Mouse (Mus musculus): ENCODE data around the gene Mtx3. TPM values are rescaled to one million over a fixed set of nuclear protein-coding genes. Genes with fewer than 3 reads are reported as not detected.

Gene Mtx3
- polyA plus RNA-seq, 1 experiment from 2014 or later = 4.0 TPM

DNA sequence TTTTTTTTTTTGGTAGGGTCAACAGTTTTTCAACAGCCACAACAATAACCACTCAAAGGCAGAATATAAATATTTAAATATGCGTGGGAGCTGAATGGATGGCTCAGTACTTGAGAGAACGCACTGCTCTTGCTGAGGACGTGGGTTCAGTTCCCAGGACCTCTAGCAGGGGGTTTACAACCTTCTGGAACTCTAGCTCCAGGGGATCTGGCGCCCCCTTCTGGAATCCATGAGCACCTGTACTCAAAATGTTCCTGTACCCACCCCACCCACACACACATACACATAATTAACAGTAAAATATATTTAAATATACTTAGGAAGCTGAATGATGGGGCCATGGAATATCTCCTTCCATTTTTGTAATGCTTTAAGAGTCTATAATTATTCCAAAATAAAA lies 11.3 kb downstream of the Mtx3 start:
- no peak for ATAC-seq (replicated peaks; ENCODE audit: low FRiP score)
- Histone ChIP-seq H3K9ac (no peak overlapping the region), H3K4me3 (replicated peaks) (no peak overlapping the region), H3K27ac (no peak overlapping the region), H3K9me3 (replicated peaks) (no peaks in the 10 kb centered on the region), H3K4me2 (no peak overlapping the region), H3K36me3 (peaks cover 45% of the 10 kb centered on the region), H3K27me3 (no peaks in the 10 kb centered on the region), H3K4me1 (no peaks in the 10 kb centered on the region)
- 67% methylated on average over 4 of the region's 4 CpGs for WGBS

DNA sequence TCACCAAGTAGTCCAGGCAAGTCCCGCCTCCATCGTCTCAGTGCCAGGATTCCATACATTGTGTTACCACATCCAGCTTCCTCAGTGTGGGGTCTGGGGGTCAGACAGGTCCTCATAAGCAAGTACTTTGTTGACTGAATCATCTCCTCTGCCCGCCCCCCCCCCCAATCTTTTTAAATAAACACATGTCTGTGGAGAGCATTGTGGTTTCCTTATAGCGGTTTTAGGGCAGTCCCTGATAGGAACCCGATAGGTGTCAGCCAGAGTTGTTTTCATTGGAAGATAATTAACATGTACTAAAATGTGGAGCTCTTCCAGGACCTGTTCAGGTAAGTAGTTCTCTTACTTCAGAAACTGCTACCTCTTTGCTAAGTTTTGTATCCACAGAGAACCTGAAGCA lies 14.2 kb downstream of the Mtx3 start:
- 87% methylated on average over 5 of the region's 5 CpGs for WGBS
- Histone ChIP-seq H3K4me3 (replicated peaks) (no peak overlapping the region), H3K36me3 (peaks cover 18% of the 10 kb centered on the region), H3K27me3 (no peaks in the 10 kb centered on the region), H3K4me1 (no peaks in the 10 kb centered on the region), H3K27ac (no peak overlapping the region), H3K9ac (no peak overlapping the region), H3K4me2 (no peak overlapping the region), H3K9me3 (replicated peaks) (no peaks in the 10 kb centered on the region)
- no peak for ATAC-seq (replicated peaks; ENCODE audit: low FRiP score)

DNA sequence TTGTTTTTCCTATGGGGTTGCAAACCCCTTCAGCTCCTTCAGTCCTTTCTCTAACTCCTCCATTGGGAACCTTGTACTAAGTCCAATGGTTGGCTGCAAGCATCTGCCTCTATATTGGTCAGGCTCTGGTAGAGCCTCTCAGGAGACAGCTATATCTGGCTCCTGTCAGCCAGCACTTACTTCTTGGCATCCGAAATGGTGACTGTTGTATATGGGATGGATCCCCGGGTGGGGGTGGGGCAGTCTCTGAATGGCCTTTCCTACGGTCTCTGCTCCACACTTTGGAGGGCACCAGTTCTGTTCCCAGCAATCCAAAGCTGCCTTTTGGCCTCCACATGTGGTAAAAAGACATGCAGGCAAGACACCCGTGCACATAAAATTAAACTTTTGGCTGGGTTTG lies 15.4 kb downstream of the Mtx3 start:
- H3K27me3 ChIP-seq = no peaks in the 10 kb centered on the region
- no peaks in the 10 kb centered on the region for H3K9me3 ChIP-seq (replicated peaks)
- WGBS = 72% methylated on average over 4 of the region's 4 CpGs
- H3K36me3 ChIP-seq = peaks cover 8% of the 10 kb centered on the region
- no peak overlapping the region for H3K27ac ChIP-seq
- no peak overlapping the region for H3K4me3 ChIP-seq (replicated peaks)
- no peak overlapping the region for H3K4me2 ChIP-seq
- H3K4me1 ChIP-seq = no peaks in the 10 kb centered on the region
- no peak for ATAC-seq (replicated peaks; ENCODE audit: low FRiP score)
- no peak overlapping the region for H3K9ac ChIP-seq

DNA sequence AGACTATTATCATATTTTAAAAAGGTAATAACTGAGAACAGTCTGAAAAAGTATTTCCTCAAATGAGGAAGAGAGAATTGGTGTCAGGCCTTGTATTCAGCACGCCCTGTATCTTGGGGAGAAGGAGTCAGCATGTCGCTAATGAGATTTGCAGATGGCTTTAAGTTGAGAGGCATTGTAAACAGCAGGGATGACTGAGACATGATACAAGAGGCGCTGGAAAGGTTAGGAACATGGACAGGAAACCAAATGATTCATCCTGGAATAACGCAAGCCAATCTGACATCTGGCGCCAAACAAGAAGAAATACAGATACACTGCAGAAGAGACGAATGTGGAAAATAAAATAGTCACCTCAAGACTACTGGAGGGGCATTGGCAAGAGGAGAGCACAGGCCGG lies 20.8 kb downstream of the Mtx3 start:
- H3K9me3 ChIP-seq (replicated peaks) = no peaks in the 10 kb centered on the region
- no peak for ATAC-seq (replicated peaks; ENCODE audit: low FRiP score)
- H3K27ac ChIP-seq = no peak overlapping the region
- no peaks in the 10 kb centered on the region for H3K36me3 ChIP-seq
- no peak overlapping the region for H3K4me3 ChIP-seq (replicated peaks)
- H3K4me2 ChIP-seq = no peak overlapping the region
- no peaks in the 10 kb centered on the region for H3K4me1 ChIP-seq
- WGBS = 59% methylated on average over 7 of the region's 7 CpGs
- no peaks in the 10 kb centered on the region for H3K27me3 ChIP-seq
- H3K9ac ChIP-seq = no peak overlapping the region

DNA sequence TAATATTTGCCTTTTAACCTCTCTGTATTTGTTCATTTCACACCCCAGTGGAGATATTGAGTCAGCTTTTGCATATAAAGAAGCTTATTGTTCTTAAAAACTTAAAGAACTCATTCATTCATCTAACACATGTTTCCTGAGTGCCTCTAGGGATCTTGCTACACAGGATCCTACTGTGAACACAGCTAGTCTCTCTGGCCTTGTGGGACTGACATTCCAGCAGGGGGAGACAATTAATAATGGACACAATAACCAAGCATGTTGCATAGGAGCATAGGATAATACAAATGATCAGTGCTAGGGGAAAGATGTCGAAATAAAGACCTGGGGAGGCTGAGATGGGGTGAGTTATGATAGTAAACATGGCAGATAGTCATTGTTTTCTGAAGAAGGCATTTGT lies 22.1 kb downstream of the Mtx3 start:
- Histone ChIP-seq H3K9ac (no peak overlapping the region), H3K4me1 (no peaks in the 10 kb centered on the region), H3K4me2 (no peak overlapping the region), H3K27ac (no peak overlapping the region), H3K36me3 (no peaks in the 10 kb centered on the region), H3K4me3 (replicated peaks) (no peak overlapping the region), H3K9me3 (replicated peaks) (no peaks in the 10 kb centered on the region), H3K27me3 (no peaks in the 10 kb centered on the region)
- no peak for ATAC-seq (replicated peaks; ENCODE audit: low FRiP score)
- WGBS = 76% methylated on average over 1 of the region's 1 CpGs

DNA sequence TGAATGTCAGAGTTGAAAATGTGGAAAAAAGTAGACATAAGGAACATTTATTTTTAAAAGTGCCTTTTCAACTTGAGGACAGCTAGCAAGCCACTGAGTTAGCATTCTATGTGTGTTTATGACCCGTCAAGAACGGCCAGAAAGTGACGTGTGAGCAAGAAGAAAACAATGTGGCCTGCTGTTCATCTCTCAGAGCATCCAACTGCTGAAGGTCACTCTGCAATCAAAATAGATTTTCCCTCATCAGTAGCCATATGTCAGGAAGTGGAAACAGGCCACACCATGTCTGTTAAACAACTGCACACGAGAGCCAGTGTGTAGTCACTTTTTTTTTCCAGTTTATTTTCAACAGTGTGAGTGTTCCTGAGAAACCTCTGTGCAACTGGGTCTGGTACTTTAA lies 35.0 kb downstream of the Mtx3 start:
- 54% methylated on average over 4 of the region's 4 CpGs for WGBS
- Histone ChIP-seq H3K9ac (no peak overlapping the region), H3K36me3 (no peaks in the 10 kb centered on the region), H3K27me3 (no peaks in the 10 kb centered on the region), H3K9me3 (replicated peaks) (no peaks in the 10 kb centered on the region), H3K4me3 (replicated peaks) (no peak overlapping the region), H3K4me1 (no peaks in the 10 kb centered on the region), H3K4me2 (no peak overlapping the region), H3K27ac (no peak overlapping the region)
- no peak for ATAC-seq (replicated peaks; ENCODE audit: low FRiP score)

DNA sequence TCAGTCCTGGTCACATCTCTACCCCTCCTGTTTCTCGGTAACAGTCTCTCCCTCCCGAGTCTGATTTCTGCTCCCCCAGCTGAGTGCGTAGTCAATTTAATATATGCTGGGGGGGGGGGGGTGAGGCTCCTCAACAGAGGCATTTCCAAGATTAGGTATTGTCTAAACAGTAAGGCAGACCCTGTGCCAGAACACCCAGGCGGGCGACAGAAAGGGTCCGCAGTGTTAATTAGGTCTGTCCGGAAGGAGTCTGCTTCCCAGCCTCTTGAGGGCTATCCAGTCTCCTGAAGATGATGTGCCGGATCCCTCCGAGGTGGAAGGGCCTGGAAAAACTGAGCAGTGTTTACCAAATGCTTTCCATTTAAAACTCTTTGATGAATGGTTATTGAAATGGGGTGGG lies 35.4 kb downstream of the Mtx3 start:
- Histone ChIP-seq H3K4me3 (replicated peaks) (no peak overlapping the region), H3K9me3 (replicated peaks) (no peaks in the 10 kb centered on the region), H3K36me3 (no peaks in the 10 kb centered on the region), H3K9ac (no peak overlapping the region), H3K4me2 (no peak overlapping the region), H3K27ac (no peak overlapping the region), H3K27me3 (no peaks in the 10 kb centered on the region), H3K4me1 (no peaks in the 10 kb centered on the region)
- 68% methylated on average over 9 of the region's 9 CpGs for WGBS
- ATAC-seq (replicated peaks; ENCODE audit: low FRiP score) = no peak

DNA sequence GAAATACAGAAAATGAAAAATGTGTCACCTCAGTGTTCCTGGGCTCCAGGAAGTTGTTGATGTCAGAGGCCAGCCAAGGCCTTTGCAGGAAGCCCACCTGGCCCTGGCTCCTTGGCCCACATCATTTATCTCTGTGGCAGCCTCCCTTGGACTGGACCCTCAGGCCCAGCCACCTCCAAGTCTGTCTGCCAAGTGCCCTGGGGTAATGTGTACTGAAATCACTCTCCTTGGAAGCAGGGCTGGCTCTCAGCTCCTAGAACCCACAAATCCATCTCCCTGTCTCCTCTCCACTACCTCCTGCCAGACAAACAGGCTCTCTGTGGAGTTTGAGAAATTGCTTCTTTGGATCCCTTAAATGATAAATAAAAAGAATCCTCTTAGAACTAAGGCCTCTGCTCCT lies 36.0 kb downstream of the Mtx3 start:
- no peak overlapping the region for H3K27ac ChIP-seq
- H3K4me1 ChIP-seq = no peaks in the 10 kb centered on the region
- no peak overlapping the region for H3K4me2 ChIP-seq
- no peaks in the 10 kb centered on the region for H3K9me3 ChIP-seq (replicated peaks)
- H3K36me3 ChIP-seq = no peaks in the 10 kb centered on the region
- no peak for ATAC-seq (replicated peaks; ENCODE audit: low FRiP score)
- no peak overlapping the region for H3K4me3 ChIP-seq (replicated peaks)
- no peaks in the 10 kb centered on the region for H3K27me3 ChIP-seq
- no peak overlapping the region for H3K9ac ChIP-seq

DNA sequence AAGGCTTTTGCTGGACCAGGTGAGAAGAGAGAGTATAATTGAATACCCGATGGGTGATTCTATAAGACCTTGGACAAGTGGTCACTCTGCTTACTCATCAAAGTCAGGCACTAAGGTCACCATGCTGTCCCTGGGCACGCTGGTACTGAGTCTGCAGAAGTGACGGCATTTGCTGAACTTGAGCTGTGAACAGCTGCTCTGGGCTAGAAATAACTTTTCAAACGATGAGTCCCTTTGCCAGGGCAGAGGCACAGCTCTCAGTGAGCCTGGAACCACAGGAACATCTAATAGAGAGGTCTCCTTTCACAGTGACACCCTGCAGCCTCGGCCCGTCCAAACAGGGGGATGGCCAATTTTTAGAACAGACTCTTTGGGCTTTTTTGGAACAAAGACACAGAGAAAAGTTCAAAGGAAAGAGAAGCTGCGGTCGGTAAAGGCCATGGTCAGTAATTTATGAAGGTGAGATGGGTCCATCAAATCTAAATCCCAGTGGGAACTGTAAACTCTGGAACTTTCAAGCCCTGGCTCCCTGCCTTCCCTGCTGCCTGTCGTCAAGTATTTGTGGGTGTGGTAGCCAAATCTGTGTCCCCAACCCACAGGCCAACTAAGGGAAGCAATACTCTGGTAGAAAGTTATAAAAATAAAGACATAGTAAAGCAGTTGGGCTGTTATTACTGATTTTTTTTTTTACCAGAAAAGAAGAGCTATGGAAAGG lies 37.9 kb downstream of the Mtx3 start:
- no peaks in the 10 kb centered on the region for H3K9me3 ChIP-seq (replicated peaks)
- H3K9ac ChIP-seq = no peak overlapping the region
- WGBS = 63% methylated on average over 9 of the region's 9 CpGs
- ATAC-seq (replicated peaks; ENCODE audit: low FRiP score) = no peak
- H3K36me3 ChIP-seq = no peaks in the 10 kb centered on the region
- no peak overlapping the region for H3K4me2 ChIP-seq
- H3K27me3 ChIP-seq = no peaks in the 10 kb centered on the region
- H3K27ac ChIP-seq = no peak overlapping the region
- no peak overlapping the region for H3K4me3 ChIP-seq (replicated peaks)
- H3K4me1 ChIP-seq = no peaks in the 10 kb centered on the region

DNA sequence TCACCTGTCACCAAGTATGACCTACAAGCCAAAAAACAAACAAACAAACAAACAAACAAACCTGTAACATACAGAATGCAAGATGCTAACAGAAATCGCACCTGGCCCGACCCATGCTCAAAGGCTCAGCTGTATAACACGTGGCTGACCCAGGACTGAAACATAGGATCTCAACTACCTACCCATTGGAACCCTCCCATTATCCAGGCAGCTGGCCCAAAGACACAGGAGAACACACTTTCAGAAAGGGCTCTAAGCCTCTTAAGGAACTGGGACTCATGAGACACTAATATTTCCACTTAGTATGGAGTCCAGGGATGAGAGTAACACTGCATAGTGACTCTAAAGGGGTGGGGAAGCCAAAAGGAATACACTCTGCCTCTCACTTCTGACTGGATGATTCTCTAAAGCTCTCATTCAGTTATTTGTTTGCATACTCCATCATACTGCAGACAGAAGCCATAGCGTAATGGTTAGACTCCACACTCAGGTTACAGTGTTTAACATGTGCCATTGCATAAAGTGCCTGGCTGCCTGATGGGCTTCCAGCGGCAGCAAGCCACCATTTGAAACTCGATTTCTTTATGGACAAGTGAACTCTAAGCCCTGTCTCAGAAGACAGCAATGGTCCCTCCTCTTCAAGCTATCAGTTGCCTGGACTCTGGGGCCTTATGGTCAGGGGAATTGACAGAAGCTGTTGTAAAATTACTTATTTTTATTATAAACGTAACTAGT lies 38.6 kb downstream of the Mtx3 start:
- Histone ChIP-seq H3K9me3 (replicated peaks) (no peaks in the 10 kb centered on the region), H3K4me1 (no peaks in the 10 kb centered on the region), H3K36me3 (no peaks in the 10 kb centered on the region), H3K27me3 (no peaks in the 10 kb centered on the region), H3K4me3 (replicated peaks) (no peak overlapping the region), H3K27ac (no peak overlapping the region), H3K9ac (no peak overlapping the region), H3K4me2 (no peak overlapping the region)
- ATAC-seq (replicated peaks; ENCODE audit: low FRiP score) = no peak
- 84% methylated on average over 7 of the region's 7 CpGs for WGBS

DNA sequence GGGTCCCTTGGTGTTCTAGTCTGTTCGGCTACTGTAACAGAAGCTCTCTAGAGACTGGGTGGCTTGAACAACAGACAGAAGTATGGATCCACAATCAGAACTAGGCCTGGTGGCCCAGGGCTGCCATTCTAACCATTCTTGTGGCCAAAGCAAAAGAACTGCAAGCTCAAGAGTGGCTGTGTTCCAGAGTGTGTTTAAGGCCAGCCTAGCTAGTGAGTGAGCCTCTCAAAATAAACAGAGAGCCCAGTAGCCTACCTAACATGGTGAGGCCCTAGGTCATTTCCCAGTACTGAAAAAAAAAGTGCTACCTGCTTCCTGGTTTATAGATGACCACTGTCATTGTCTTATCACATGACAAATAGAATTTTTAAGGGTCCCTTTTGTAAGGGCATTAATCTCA lies 39.6 kb downstream of the Mtx3 start:
- Histone ChIP-seq H3K27me3 (no peaks in the 10 kb centered on the region), H3K4me3 (replicated peaks) (no peak overlapping the region), H3K9ac (no peak overlapping the region), H3K9me3 (replicated peaks) (no peaks in the 10 kb centered on the region), H3K4me2 (no peak overlapping the region), H3K4me1 (no peaks in the 10 kb centered on the region), H3K27ac (no peak overlapping the region), H3K36me3 (no peaks in the 10 kb centered on the region)
- ATAC-seq (replicated peaks; ENCODE audit: low FRiP score) = no peak
- WGBS = 88% methylated on average over 1 of the region's 1 CpGs

DNA sequence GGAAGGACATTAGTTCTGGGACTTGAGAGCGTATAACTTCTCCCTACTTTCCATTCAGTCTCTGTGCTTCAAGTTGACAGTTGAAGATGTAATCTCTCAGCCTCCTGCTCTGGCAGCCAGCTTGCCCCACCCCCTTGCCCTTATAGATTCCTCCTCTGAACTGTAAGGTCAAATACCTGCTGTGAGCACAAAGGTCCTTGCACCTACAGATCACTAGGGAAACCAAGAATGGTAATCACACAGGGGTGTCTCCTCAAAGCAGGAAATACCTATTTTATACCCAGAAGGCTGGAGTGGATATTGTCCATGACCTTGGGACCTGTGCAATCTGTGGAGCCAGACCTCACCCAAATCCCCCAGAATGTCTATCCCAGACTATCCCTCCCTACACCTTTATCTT lies 40.4 kb downstream of the Mtx3 start:
- Histone ChIP-seq H3K4me2 (no peak overlapping the region), H3K9me3 (replicated peaks) (no peaks in the 10 kb centered on the region), H3K9ac (no peak overlapping the region), H3K4me1 (no peaks in the 10 kb centered on the region), H3K27me3 (no peaks in the 10 kb centered on the region), H3K36me3 (no peaks in the 10 kb centered on the region), H3K4me3 (replicated peaks) (no peak overlapping the region), H3K27ac (no peak overlapping the region)
- WGBS = 62% methylated on average over 1 of the region's 1 CpGs
- ATAC-seq (replicated peaks; ENCODE audit: low FRiP score) = no peak

DNA sequence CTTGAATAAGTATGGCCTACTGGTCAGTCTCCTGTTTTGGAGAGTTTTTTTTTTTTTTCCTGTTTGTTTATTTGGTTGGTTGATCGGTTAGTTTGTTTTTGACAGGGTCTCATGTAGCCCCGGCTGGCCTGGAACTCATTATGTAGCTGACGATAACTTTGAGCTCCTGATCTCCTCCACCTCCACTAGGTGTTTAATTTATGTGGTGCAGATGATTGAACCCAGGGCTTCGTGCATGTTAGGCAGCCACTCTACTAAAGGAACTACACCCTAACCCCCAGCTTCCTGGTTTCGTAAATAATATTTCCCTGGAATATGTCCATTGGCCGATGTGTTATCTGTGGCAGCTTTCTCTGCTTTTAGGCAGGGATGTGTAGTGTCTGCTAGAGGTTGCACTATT lies 54.5 kb downstream of the Mtx3 start:
- H3K9ac ChIP-seq = no peak overlapping the region
- no peak overlapping the region for H3K4me2 ChIP-seq
- no peak for ATAC-seq (replicated peaks; ENCODE audit: low FRiP score)
- 76% methylated on average over 6 of the region's 6 CpGs for WGBS
- H3K4me1 ChIP-seq = no peaks in the 10 kb centered on the region
- H3K27ac ChIP-seq = no peak overlapping the region
- no peaks in the 10 kb centered on the region for H3K36me3 ChIP-seq
- H3K4me3 ChIP-seq (replicated peaks) = no peak overlapping the region
- no peaks in the 10 kb centered on the region for H3K27me3 ChIP-seq
- H3K9me3 ChIP-seq (replicated peaks) = no peaks in the 10 kb centered on the region

Measured in kidney, embryonic 15.5 days (tissue).